Mouse (Mus musculus): ENCODE data around the gene Prdx5. TPM values are rescaled to one million over a fixed set of nuclear protein-coding genes. Genes with fewer than 3 reads are reported as not detected.
A peak's percentile ranks its signal among the peaks of the same experiment; 100 is the strongest.

Prdx5 gene
- polyA plus RNA-seq, 1 experiment from 2014 or later = 217 TPM

DNA sequence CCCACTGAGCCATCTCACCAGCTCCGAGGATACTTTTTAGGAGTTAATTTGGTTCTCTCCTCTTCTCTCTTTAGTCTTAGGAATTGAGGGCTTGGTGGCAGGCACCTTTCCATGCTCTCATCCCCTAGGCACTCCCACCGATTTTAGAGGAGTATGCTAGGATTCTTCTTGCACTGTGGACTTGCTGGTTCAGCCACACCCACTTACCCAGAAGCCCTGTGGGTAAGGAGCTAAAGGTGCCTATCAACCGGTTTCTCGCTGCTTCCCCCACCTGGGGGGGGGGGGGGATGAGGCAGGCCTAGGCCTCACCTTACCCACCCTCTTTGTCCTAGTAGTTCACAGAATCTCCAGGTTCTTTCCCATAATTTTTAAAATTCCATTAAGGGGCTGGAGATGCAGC is 37.8 kb upstream of the Prdx5 start:
- Histone ChIP-seq H3K9ac (no peak overlapping the region), H3K27me3 (replicated peaks) (no peaks in the 10 kb centered on the region), H3K4me1 (peaks cover 25% of the 10 kb centered on the region), H3K36me3 (peaks cover 30% of the 10 kb centered on the region), H3K4me2 (no peak overlapping the region), H3K4me3 (no peak overlapping the region), H3K27ac (replicated peaks) (no peak overlapping the region), H3K9me3 (no peaks in the 10 kb centered on the region)
- WGBS = 43% methylated on average over 4 of the region's 4 CpGs
- ATAC-seq (ENCODE audit: extremely low read depth, insufficient number of reproducible peaks, low FRiP score, low TSS enrichment) = no peak

DNA sequence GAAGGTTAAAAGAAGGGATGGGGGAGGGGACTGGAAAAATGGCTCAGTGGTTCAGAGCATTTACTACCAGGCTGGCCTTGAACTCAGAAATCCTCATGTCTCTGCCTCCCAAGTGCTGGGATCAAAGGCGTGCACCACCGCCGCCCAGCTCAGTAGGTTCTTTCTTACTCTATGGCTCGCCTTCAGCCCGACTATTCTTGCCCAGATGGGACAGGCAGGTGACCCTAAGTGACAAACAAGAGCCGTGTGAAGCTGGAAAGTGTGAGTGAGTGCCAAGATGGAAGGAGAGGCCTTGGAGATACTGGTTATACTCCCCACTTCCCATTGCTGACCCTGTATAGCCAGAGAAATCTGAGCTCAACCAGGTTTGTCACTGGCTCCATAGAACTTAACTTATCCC is 33.8 kb upstream of the Prdx5 start:
- H3K4me3 ChIP-seq = no peak overlapping the region
- WGBS = 93% methylated on average over 6 of the region's 6 CpGs
- H3K4me1 ChIP-seq = peaks cover 30% of the 10 kb centered on the region
- H3K27ac ChIP-seq (replicated peaks) = no peak overlapping the region
- H3K27me3 ChIP-seq (replicated peaks) = no peaks in the 10 kb centered on the region
- H3K36me3 ChIP-seq = peaks cover 30% of the 10 kb centered on the region
- H3K9ac ChIP-seq = no peak overlapping the region
- H3K4me2 ChIP-seq = no peak overlapping the region
- ATAC-seq (ENCODE audit: extremely low read depth, insufficient number of reproducible peaks, low FRiP score, low TSS enrichment) = no peak
- no peaks in the 10 kb centered on the region for H3K9me3 ChIP-seq

- peak overlapping the region; percentile 100 for H3K4me2 ChIP-seq
- H3K9ac ChIP-seq = peak overlapping the region; percentile 87
- H3K36me3 ChIP-seq = peaks cover 30% of the 10 kb centered on the region
- H3K4me3 ChIP-seq = peak overlapping the region; percentile 67
- H3K27me3 ChIP-seq (replicated peaks) = no peaks in the 10 kb centered on the region
- H3K27ac ChIP-seq (replicated peaks) = peak overlapping the region; percentile 97
- ATAC-seq (ENCODE audit: extremely low read depth, insufficient number of reproducible peaks, low FRiP score, low TSS enrichment) = no peak
- H3K9me3 ChIP-seq = no peaks in the 10 kb centered on the region
- WGBS = 20% methylated on average over 5 of the region's 5 CpGs
- peaks cover 30% of the 10 kb centered on the region for H3K4me1 ChIP-seq
Measured at GRCm38 (mm10) chr19:6942764-6943163, 32.9 kb upstream of the Prdx5 start.

DNA sequence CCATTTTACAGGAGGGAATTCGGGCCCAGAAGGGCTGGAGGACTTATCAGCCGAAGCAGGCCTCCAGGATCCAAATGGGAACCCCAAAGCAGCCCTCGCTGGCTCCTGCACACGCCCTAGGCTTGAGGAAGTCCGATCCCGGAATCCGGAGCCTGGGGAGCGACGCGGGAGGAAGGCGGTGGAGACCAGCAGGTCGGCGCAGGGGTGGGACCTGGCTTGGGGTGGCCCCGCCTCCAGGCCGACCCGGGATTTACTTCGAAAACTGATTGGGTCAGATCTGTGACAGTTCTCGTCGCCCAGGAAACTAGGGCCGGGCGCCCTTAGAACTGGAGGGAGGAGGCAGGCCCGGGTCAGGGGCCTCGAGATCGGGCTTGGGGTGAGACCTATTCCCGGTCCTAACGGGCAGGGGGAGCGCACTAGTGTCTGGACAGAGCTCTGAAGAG is 32.4 kb upstream of the Prdx5 start, which contains the start of gene Gpr137:
Gene Gpr137 (minus strand): TSS at position 232 of the 443 bp plus-strand sequence.
- no peaks in the 10 kb centered on the region for H3K27me3 ChIP-seq (replicated peaks)
- peak within 1 kb of the TSS; percentile 67 for H3K4me3 ChIP-seq
- peak within 1 kb of the TSS; percentile 87 for H3K9ac ChIP-seq
- ATAC-seq (ENCODE audit: extremely low read depth, insufficient number of reproducible peaks, low FRiP score, low TSS enrichment) = peak; percentile 84
- under 1% methylated on average over 27 of the region's 27 CpGs for WGBS
- no peaks in the 10 kb centered on the region for H3K9me3 ChIP-seq
- peak within 1 kb of the TSS; percentile 100 for H3K4me2 ChIP-seq
- H3K36me3 ChIP-seq = peaks cover 30% of the 10 kb centered on the region
- peak within 1 kb of the TSS; percentile 97 for H3K27ac ChIP-seq (replicated peaks)
- peaks cover 30% of the 10 kb centered on the region for H3K4me1 ChIP-seq

- Histone ChIP-seq H3K9me3 (no peaks in the 10 kb centered on the region), H3K4me3 (peak within 1 kb of the TSS; percentile 67), H3K4me1 (peaks cover 30% of the 10 kb centered on the region), H3K4me2 (peak within 1 kb of the TSS; percentile 100), H3K9ac (peak within 1 kb of the TSS; percentile 87), H3K27me3 (replicated peaks) (0 out of 2 replicates have a peak, but pooled peaks cover 5% of the 10 kb centered on the region), H3K36me3 (peaks cover 24% of the 10 kb centered on the region), H3K27ac (replicated peaks) (peak within 1 kb of the TSS; percentile 97)
- WGBS = under 1% methylated on average over 83 of the region's 83 CpGs
- peak; percentile 65 for ATAC-seq (ENCODE audit: extremely low read depth, insufficient number of reproducible peaks, low FRiP score, low TSS enrichment)
Measured at GRCm38 (mm10) chr19:6941372-6942248, 31.7 kb upstream of the Prdx5 start, which contains the start of gene Bad. Gene Bad (plus strand): TSS chr19:6941861.

GRCm38 (mm10) chr19:6940396-6941351 is 30.8 kb upstream of the Prdx5 start:
- H3K4me3 ChIP-seq = peak overlapping the region; percentile 67
- peaks cover 20% of the 10 kb centered on the region for H3K36me3 ChIP-seq
- H3K9me3 ChIP-seq = no peaks in the 10 kb centered on the region
- peak overlapping the region; percentile 87 for H3K9ac ChIP-seq
- H3K27ac ChIP-seq (replicated peaks) = peak overlapping the region; percentile 97
- WGBS = 20% methylated on average over 28 of the region's 29 CpGs
- ATAC-seq (ENCODE audit: extremely low read depth, insufficient number of reproducible peaks, low FRiP score, low TSS enrichment) = peak; percentile 6; the same call in 1 of the 2 replicates
- peaks cover 30% of the 10 kb centered on the region for H3K4me1 ChIP-seq
- peaks cover 13% of the 10 kb centered on the region for H3K27me3 ChIP-seq (replicated peaks)
- H3K4me2 ChIP-seq = peak overlapping the region; percentile 100

GRCm38 (mm10) chr19:6939106-6940002 is 29.4 kb upstream of the Prdx5 start:
- Histone ChIP-seq H3K9me3 (no peaks in the 10 kb centered on the region), H3K27ac (replicated peaks) (no peak overlapping the region), H3K27me3 (replicated peaks) (peaks cover 27% of the 10 kb centered on the region), H3K4me3 (no peak overlapping the region), H3K9ac (peak overlapping the region; percentile 87; the same call in 1 of the 2 replicates), H3K4me1 (peaks cover 31% of the 10 kb centered on the region), H3K4me2 (no peak overlapping the region), H3K36me3 (0 out of 2 replicates have a peak, but pooled peaks cover 8% of the 10 kb centered on the region)
- WGBS = 86% methylated on average over 20 of the region's 20 CpGs
- ATAC-seq (ENCODE audit: extremely low read depth, insufficient number of reproducible peaks, low FRiP score, low TSS enrichment) = no peak

DNA sequence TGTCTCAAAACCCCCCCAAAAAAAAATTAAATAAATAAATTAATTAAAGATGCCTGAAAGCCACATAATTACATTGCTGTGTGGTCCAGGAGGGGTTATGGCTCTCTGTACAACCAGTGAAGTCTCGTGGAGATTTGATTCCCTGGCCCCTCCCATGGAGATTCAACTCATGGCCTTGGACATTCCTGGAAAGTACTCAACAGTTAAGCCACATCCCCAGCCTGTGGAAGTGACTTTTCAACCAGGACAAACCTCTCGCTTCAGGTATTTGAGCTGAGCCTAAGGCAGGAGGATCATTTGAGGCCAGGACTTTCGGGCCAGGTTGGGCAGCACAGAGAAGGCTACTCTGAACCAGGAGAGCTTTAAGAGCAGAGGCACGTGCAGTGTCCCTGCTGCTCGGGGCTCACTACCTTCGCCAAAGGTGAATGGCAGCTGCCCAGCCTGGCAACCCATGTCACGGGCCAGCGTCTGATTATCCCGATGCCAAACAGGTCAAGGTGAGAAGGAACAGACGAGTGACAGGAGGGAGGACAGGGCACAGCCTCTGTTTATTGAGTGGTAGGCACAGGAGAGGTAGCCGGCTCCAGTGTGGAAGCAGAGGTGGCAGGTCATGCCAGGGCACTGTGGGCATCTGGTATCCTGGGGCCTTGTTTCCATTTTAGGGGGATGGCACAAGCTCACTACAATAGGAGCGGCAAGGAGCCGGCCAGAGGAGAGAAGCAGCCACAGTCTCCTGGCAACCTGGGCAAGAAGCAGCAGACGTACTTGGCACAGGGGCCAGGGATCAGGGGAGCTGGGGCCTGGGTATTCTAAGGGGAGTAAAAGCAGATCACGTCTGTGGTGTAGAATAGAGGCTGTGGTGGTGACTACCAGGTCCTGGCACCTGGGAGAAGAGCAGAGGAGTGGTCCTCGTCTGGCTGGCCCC is 27.9 kb upstream of the Prdx5 start:
- H3K4me2 ChIP-seq = no peak overlapping the region
- peaks cover 42% of the 10 kb centered on the region for H3K27me3 ChIP-seq (replicated peaks)
- peaks cover 33% of the 10 kb centered on the region for H3K4me1 ChIP-seq
- H3K27ac ChIP-seq (replicated peaks) = no peak overlapping the region
- WGBS = 70% methylated on average over 16 of the region's 16 CpGs
- 0 out of 2 replicates have a peak, but pooled peaks cover 4% of the 10 kb centered on the region for H3K36me3 ChIP-seq
- no peak overlapping the region for H3K4me3 ChIP-seq
- ATAC-seq (ENCODE audit: extremely low read depth, insufficient number of reproducible peaks, low FRiP score, low TSS enrichment) = no peak
- H3K9ac ChIP-seq = no peak overlapping the region; the same call in 1 of the 2 replicates
- H3K9me3 ChIP-seq = no peaks in the 10 kb centered on the region

- Histone ChIP-seq H3K27me3 (replicated peaks) (peaks cover 57% of the 10 kb centered on the region), H3K4me2 (no peak overlapping the region), H3K36me3 (0 out of 2 replicates have a peak, but pooled peaks cover 4% of the 10 kb centered on the region), H3K9me3 (no peaks in the 10 kb centered on the region), H3K4me3 (no peak overlapping the region), H3K4me1 (peaks cover 31% of the 10 kb centered on the region), H3K9ac (no peak overlapping the region), H3K27ac (replicated peaks) (no peak overlapping the region)
- 23% methylated on average over 3 of the region's 3 CpGs for WGBS
- no peak for ATAC-seq (ENCODE audit: extremely low read depth, insufficient number of reproducible peaks, low FRiP score, low TSS enrichment)
Measured at GRCm38 (mm10) chr19:6936299-6936698, 26.4 kb upstream of the Prdx5 start.
